Mouse (Mus musculus): ENCODE data around the gene Eif3l.

DNA sequence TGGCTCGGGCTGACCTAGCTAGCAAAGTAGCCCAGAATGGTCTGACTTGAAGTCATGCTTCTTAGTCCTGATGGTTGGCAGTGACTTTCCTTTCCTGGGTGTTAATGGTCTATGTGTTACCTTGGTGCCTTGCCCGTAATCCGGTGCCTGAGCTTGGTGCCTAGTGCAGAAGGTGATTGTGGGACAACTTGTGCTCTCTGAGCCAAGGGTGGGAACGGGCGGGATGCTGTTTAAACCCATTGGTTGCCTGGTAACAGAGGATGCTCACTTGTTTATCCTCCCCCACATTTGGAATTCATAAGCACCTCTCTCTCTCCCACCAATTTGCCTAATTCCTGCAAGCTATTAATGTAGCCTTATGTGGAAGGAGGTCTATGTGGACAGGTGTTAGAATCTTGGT is 20.5 kb downstream of the Eif3l start:
- TF ChIP-seq CTCF (IDR thresholded peaks at IDR 0.05; ENCODE audit: borderline replicate concordance, extremely low read depth, insufficient read depth, insufficient read length): no peak
- no peak for TF ChIP-seq POLR2A (IDR thresholded peaks at IDR 0.05; ENCODE audit: borderline replicate concordance, extremely low read depth, insufficient read depth, insufficient read length, poor library complexity, severe bottlenecking)

Data from brain, embryonic 14.5 days (tissue).